Mouse (Mus musculus) thymus, adult 2 months (tissue): ENCODE results near the gene Pth2r. TPM values are rescaled to one million over a fixed set of nuclear protein-coding genes. Genes with fewer than 3 reads are reported as not detected.

Experiments used
- DNase-seq: peaks from one replicate; pipeline ENCODE4 v3.0.0; 2021
- H3K27ac ChIP-seq: fragments of 200-500 bp; 2 replicates; pipeline ENCODE4 v1.5.1; 2012; ENCODE audit warnings: low read length, control low read depth; ENCODE audit not compliant: control insufficient read depth, insufficient read depth
- H3K27me3 ChIP-seq: fragments of 200-500 bp; 2 replicates; pipeline ENCODE4 v1.6.1; 2012; ENCODE audit warnings: mild to moderate bottlenecking, low read length, moderate library complexity, mixed read lengths; ENCODE audit not compliant: control insufficient read depth, insufficient read depth
- H3K36me3 ChIP-seq: fragments of 200-500 bp; 2 replicates; pipeline ENCODE4 v1.6.1; 2012; ENCODE audit warnings: mild to moderate bottlenecking, low read length, moderate library complexity; ENCODE audit not compliant: control insufficient read depth, insufficient read depth
- H3K4me1 ChIP-seq: fragments of 200-500 bp; replicated peaks from 2 replicates; pipeline ENCODE4 v1.6.1; 2012; ENCODE audit warnings: low read length; ENCODE audit not compliant: control insufficient read depth, insufficient read depth
- H3K4me3 ChIP-seq: fragments of 200-500 bp; 2 replicates; pipeline ENCODE4 v1.5.1; 2012; ENCODE audit warnings: mild to moderate bottlenecking, low read length, control low read depth, moderate library complexity; ENCODE audit not compliant: control insufficient read depth, insufficient read depth
- CTCF ChIP-seq: fragments of 200-500 bp; IDR thresholded peaks from 2 replicates; pipeline ENCODE4 v1.5.1; 2012; ENCODE audit warnings: mild to moderate bottlenecking, control low read depth, low read length, moderate library complexity, borderline replicate concordance; ENCODE audit not compliant: control insufficient read depth, poor library complexity, insufficient read depth; ENCODE audit errors: extremely low read depth
- POLR2A ChIP-seq: fragments of 200-500 bp; IDR thresholded peaks from 2 replicates; pipeline ENCODE4 v1.6.1; 2012; ENCODE audit warnings: mild to moderate bottlenecking, low read length, control low read depth, moderate library complexity; ENCODE audit not compliant: control insufficient read depth, poor library complexity, insufficient read depth; ENCODE audit errors: extremely low read depth
- WGBS: fragments of 180-500 bp; shearing (Covaris S2); methylation state at CpG from one replicate; pipeline ENCODE4 v1.1.7; 2018; 5-methylcytosine and 5-hydroxymethylcytosine counted together
- polyA plus RNA-seq: library from polyadenylated mRNA; depleted of rRNA; stranded (reverse); fragments of >200 nt; gene quantifications from 2 replicates; pipeline ENCODE4 v1.2.3, GENCODE M21; 2012; rRNA removed

Pth2r gene
- 0.13 TPM in 1 of 2 replicates, not detected in the other for polyA plus RNA-seq

- no peaks in the 10 kb centered on the region for H3K36me3 ChIP-seq
- DNase-seq, result no peak
- TF ChIP-seq CTCF (no peak), POLR2A (no peak)
- WGBS, result 86% methylated on average over 6 of the region's 6 CpGs
- no peaks in the 10 kb centered on the region for H3K4me1 ChIP-seq
- H3K4me3 ChIP-seq, result no peak within 1 kb of the TSS
- no peaks in the 10 kb centered on the region for H3K27me3 ChIP-seq
- H3K27ac ChIP-seq, result no peak within 1 kb of the TSS
These were observed at the start of gene Pth2r for GRCm38 (mm10) chr1:65281756-65282155. Pth2r (plus strand) TSS chr1:65282056.

DNA sequence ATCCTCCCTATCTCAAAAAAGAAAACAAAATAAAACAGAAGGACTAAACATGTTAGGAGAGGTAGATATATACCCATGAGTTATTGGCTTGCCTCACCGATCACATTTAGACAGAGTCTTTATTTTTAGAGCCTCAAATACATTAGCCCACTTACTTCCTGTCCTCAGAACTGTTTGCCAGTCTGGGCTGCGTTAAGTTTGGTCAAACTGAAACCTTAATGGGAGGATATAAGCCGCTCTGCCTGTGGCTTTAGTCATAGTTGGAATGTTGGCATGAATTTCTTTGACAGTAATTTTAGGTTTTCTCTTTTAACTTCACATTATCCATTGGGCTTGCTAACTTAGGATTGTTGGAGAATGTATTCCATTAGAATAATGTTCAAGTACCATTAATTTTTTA is 44.1 kb upstream of the Pth2r start:
- peaks cover 5% of the 10 kb centered on the region for H3K36me3 ChIP-seq
- no peaks in the 10 kb centered on the region for H3K4me1 ChIP-seq
- H3K27ac ChIP-seq, result no peak overlapping the region
- H3K27me3 ChIP-seq, result no peaks in the 10 kb centered on the region
- no peak overlapping the region for H3K4me3 ChIP-seq
- TF ChIP-seq POLR2A, result no peak
- TF ChIP-seq CTCF, result no peak
- WGBS, result 35% methylated on average over 3 of the region's 3 CpGs
- DNase-seq, result no peak

DNA sequence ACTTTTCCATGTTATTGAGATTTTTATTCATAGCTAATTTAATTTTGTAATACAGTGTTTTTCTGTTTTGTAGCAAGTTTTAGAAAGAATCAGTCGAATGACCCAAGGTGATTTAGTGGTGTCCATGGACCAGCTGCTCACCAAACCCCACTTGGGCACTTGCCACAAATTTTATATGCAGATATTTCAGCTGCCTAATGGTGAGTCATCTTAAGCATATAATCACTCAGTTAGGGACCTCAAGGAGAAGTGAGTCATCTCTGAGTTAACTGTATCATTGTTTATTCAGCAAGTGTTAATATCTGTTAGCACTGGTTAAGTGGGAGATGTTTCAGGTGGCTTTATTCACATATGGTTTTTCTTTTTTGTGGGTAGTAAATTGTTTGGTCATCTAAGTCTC is 36.2 kb upstream of the Pth2r start:
- no peaks in the 10 kb centered on the region for H3K27me3 ChIP-seq
- TF ChIP-seq CTCF (no peak), POLR2A (no peak)
- DNase-seq, result no peak
- WGBS, result 94% methylated on average over 1 of the region's 1 CpGs
- no peak overlapping the region for H3K27ac ChIP-seq
- H3K4me1 ChIP-seq, result no peaks in the 10 kb centered on the region
- no peak overlapping the region for H3K4me3 ChIP-seq
- H3K36me3 ChIP-seq, result peaks cover 5% of the 10 kb centered on the region; the same call in 1 of the 2 replicates

- Histone ChIP-seq H3K27me3 (no peaks in the 10 kb centered on the region), H3K27ac (no peak overlapping the region), H3K4me1 (no peaks in the 10 kb centered on the region), H3K36me3 (no peaks in the 10 kb centered on the region), H3K4me3 (no peak overlapping the region)
- no peak for DNase-seq
- TF ChIP-seq POLR2A (no peak), CTCF (no peak)
- WGBS, result 92% methylated on average over 3 of the region's 3 CpGs
These were observed 1.4 kb upstream of the Pth2r start for GRCm38 (mm10) chr1:65280461-65280860.

GRCm38 (mm10) chr1:65282766-65283165 is 910 bp downstream of the Pth2r start:
- no peaks in the 10 kb centered on the region for H3K4me1 ChIP-seq
- 16% methylated on average over 6 of the region's 6 CpGs for WGBS
- peak; percentile 23 for DNase-seq

GRCm38 (mm10) chr1:65308476-65308875 is 26.6 kb downstream of the Pth2r start:
- Histone ChIP-seq H3K4me3 (no peak overlapping the region), H3K27ac (no peak overlapping the region), H3K27me3 (no peaks in the 10 kb centered on the region), H3K4me1 (no peaks in the 10 kb centered on the region), H3K36me3 (no peaks in the 10 kb centered on the region)
- 91% methylated on average over 3 of the region's 3 CpGs for WGBS
- no peak for DNase-seq
- no peak for TF ChIP-seq POLR2A
- TF ChIP-seq CTCF, result no peak

More at GRCm38 (mm10) chr1:65282766-65283165, 910 bp downstream of the Pth2r start:
- no peak overlapping the region for H3K4me3 ChIP-seq
- H3K27ac ChIP-seq, result no peak overlapping the region
- TF ChIP-seq POLR2A, result no peak
- TF ChIP-seq CTCF, result no peak
- no peaks in the 10 kb centered on the region for H3K36me3 ChIP-seq
- no peaks in the 10 kb centered on the region for H3K27me3 ChIP-seq
